Mouse (Mus musculus) small intestine, adult 2 months (tissue): ENCODE data around the gene Gm38431.

ENCODE experiments used
- CTCF ChIP-seq: fragments of 200-500 bp; IDR thresholded peaks from 2 replicates; pipeline ENCODE4 v1.5.1; 2012; ENCODE audit warnings: low read depth, mild to moderate bottlenecking, control low read depth, inconsistent platforms, low read length, moderate library complexity, mixed read lengths; ENCODE audit not compliant: insufficient replicate concordance, insufficient read length; ENCODE audit errors: extremely low read depth
- POLR2A ChIP-seq: fragments of 200-500 bp; IDR thresholded peaks from 2 replicates; pipeline ENCODE4 v1.6.1; 2012; ENCODE audit warnings: low read depth, mild to moderate bottlenecking, control low read depth, inconsistent platforms, low read length, moderate library complexity

DNA sequence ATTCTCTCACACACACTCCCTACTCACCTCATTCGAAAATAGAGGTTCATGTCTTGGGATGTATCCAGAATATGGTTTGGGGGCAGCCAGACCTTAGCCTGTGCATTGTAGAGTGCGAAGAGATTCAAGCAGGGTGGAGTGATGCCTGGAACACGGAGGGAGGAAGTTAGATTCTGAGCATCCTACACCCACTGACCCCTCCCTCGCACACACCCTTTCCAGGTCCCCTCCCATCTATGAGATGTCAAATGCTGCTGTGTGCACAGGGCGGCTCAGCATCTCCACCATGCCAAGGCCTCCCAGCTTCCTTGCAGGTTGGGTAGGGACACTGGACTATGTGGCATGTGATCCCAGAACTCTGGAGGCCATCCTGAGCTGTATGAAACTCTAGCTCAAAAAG lies 33.0 kb upstream of the Gm38431 start:
- TF ChIP-seq CTCF (no peak), POLR2A (no peak)
